18 mouse cellular contexts compared by ENCODE assay signal in genomic region chr19:29267075-29267868, GRCm38 (mm10). TPM values are rescaled to one million over a fixed set of nuclear protein-coding genes. Genes with fewer than 3 reads are reported as not detected.
DNase-seq lines count a peak whose midpoint lies in the region; ATAC-seq and TF ChIP-seq lines count a peak whose summit lies in the region.
"Had no signal": no experiment of that assay in that cellular context is flagged by ENCODE, and none has a peak within 500 bp of the region (broad histone marks: within the 10 kb centered on the region; RNA-seq: fewer than 3 reads in every experiment).

No protein-coding gene starts in this region.

- H3K9me3 ChIP-seq in neural tube, embryonic 14.5 days (ENCODE audit: control insufficient read depth, low read length): no peaks in the 10 kb centered on the region
- H3K9me3 ChIP-seq in intestine, postnatal 0 days (ENCODE audit: control insufficient read depth): no peaks in the 10 kb centered on the region
- H3K9me3 ChIP-seq: midbrain, embryonic 12.5 days had no signal

- H3K4me3 ChIP-seq in neural tube, embryonic 14.5 days (ENCODE audit: low read depth, low read length): no peak overlapping the region
- no peak overlapping the region for H3K4me3 ChIP-seq in intestine, postnatal 0 days (ENCODE audit: low read depth, low read length)
- H3K4me3 ChIP-seq in olfactory bulb, adult 2 months (ENCODE audit: insufficient read depth, low read depth, low read length): no peak overlapping the region
- H3K4me3 ChIP-seq: midbrain, embryonic 12.5 days; myocyte had no signal

- H3K4me1 ChIP-seq in neural tube, embryonic 14.5 days (ENCODE audit: control insufficient read depth, insufficient read depth, low read length): peaks cover 5% of the 10 kb centered on the region; the same call in 1 of the 2 replicates
- no peaks in the 10 kb centered on the region for H3K4me1 ChIP-seq in intestine, postnatal 0 days (replicated peaks; ENCODE audit: control insufficient read depth, insufficient read depth, low read length)
- H3K4me1 ChIP-seq in olfactory bulb, adult 2 months (ENCODE audit: control insufficient read depth, insufficient read depth, low read length): peaks cover 9% of the 10 kb centered on the region

- no peak overlapping the region for H3K4me2 ChIP-seq in neural tube, embryonic 14.5 days (ENCODE audit: low read depth, low read length)
- no peak overlapping the region for H3K4me2 ChIP-seq in intestine, postnatal 0 days (replicated peaks; ENCODE audit: low read depth)
- H3K4me2 ChIP-seq: heart, embryonic 11.5 days; midbrain, embryonic 12.5 days had no signal

- 0 out of 2 replicates have a peak, but pooled peaks have one; percentile 31 for ATAC-seq in neural tube, embryonic 14.5 days (ENCODE audit: low read depth)
- peak; percentile 95 for ATAC-seq in intestine, postnatal 0 days

- no peak for TF ChIP-seq POLR2A in olfactory bulb, adult 2 months (IDR thresholded peaks at IDR 0.05; ENCODE audit: insufficient read depth, low read depth, low read length)

- no peaks in the 10 kb centered on the region for H3K36me3 ChIP-seq in neural tube, embryonic 14.5 days (ENCODE audit: control insufficient read depth, insufficient read depth, low read length)
- H3K36me3 ChIP-seq in intestine, postnatal 0 days (ENCODE audit: control insufficient read depth, insufficient read depth): peaks cover 10% of the 10 kb centered on the region
- H3K36me3 ChIP-seq: midbrain, embryonic 12.5 days had no signal

- no peak overlapping the region for H3K27ac ChIP-seq in neural tube, embryonic 14.5 days (ENCODE audit: low read depth, low read length)
- H3K27ac ChIP-seq in intestine, postnatal 0 days (ENCODE audit: low read depth, low read length): peak overlapping the region; percentile 50
- peak overlapping the region; percentile 75; the same call in 1 of the 2 replicates for H3K27ac ChIP-seq in olfactory bulb, adult 2 months (ENCODE audit: insufficient read depth, low read depth, low read length)
- H3K27ac ChIP-seq: midbrain, embryonic 12.5 days had no signal

- no peak for DNase-seq in neural tube, embryonic 10.5 days (ENCODE audit: extremely low spot score, low spot score)
- DNase-seq in urinary bladder, postnatal 4 days (ENCODE audit: low spot score in 2 of 2): no peak
- DNase-seq in spleen, adult 18-20 months: no peak
- no peak for DNase-seq in cerebellum, postnatal 14 days
- DNase-seq: adrenal gland, postnatal 25 days; cerebellum, adult 9-11 months; gastrocnemius, postnatal 10 days; kidney, postnatal 14 days; lung, adult 18-20 months; lung, postnatal 4 days; right cerebral cortex, postnatal 14 days; thymus, postnatal 36 days had no signal

- no peaks in the 10 kb centered on the region for H3K27me3 ChIP-seq in neural tube, embryonic 14.5 days (ENCODE audit: control insufficient read depth, insufficient read depth, low read length)
- no peaks in the 10 kb centered on the region for H3K27me3 ChIP-seq in intestine, postnatal 0 days (replicated peaks; ENCODE audit: control insufficient read depth, insufficient read depth, low read length)
- H3K27me3 ChIP-seq: midbrain, embryonic 12.5 days had no signal

- H3K9ac ChIP-seq in neural tube, embryonic 14.5 days (replicated peaks; ENCODE audit: low read depth, low read length): no peak overlapping the region
- H3K9ac ChIP-seq in intestine, postnatal 0 days (ENCODE audit: low read depth, low read length): no peak overlapping the region
- H3K9ac ChIP-seq: midbrain, embryonic 12.5 days had no signal

- no peak for TF ChIP-seq CTCF in intestine, postnatal 0 days (IDR thresholded peaks at IDR 0.05; ENCODE audit: low read depth)
- TF ChIP-seq CTCF in olfactory bulb, adult 2 months (IDR thresholded peaks at IDR 0.05; ENCODE audit: insufficient read depth, low read depth, low read length): no peak

- 83% methylated on average over 4 of the region's 4 CpGs for WGBS in neural tube, embryonic 14.5 days
- WGBS in intestine, postnatal 0 days: 73% methylated on average over 4 of the region's 4 CpGs
- WGBS in olfactory bulb, adult 2 months: 32% methylated on average over 4 of the region's 4 CpGs

RNA-seq across cellular contexts. Expression of gene Jak2, which starts 15.6 kb away (rescaled TPM):
- polyA plus RNA-seq in neural tube, embryonic 14.5 days (2014; fragmentation: Nextera tagmentation; extraction: Ambion mirVana): 18.5 and 22.0 TPM in 2 replicates
- polyA plus RNA-seq in intestine, postnatal 0 days (2015; fragmentation: Nextera tagmentation; extraction: Ambion mirVana): 11.2 and 11.7 TPM in 2 replicates
- polyA plus RNA-seq in olfactory bulb, adult 2 months (2012; ENCODE audit: insufficient read depth, insufficient read length, low replicate concordance, missing spikeins): not detected in 2 replicates

RNA-seq across cellular contexts. Expression of gene Insl6, which starts 57.9 kb away (rescaled TPM):
- 1.6 and 2.2 TPM in 2 replicates for polyA plus RNA-seq in neural tube, embryonic 14.5 days (2014; fragmentation: Nextera tagmentation; extraction: Ambion mirVana)
- 48.4 and 50.0 TPM in 2 replicates for polyA plus RNA-seq in intestine, postnatal 0 days (2015; fragmentation: Nextera tagmentation; extraction: Ambion mirVana)
- not detected in 2 replicates for polyA plus RNA-seq in olfactory bulb, adult 2 months (2012; ENCODE audit: insufficient read depth, insufficient read length, low replicate concordance, missing spikeins)

Comparison
In these comparisons a context has a peak if more than half of its experiments do, and no peak if none do; other contexts are left out.
1. RNA of gene Insl6, which starts 57.9 kb away (polyA plus RNA-seq): 48.4 to 50.0 TPM in intestine, postnatal 0 days; 1.6 to 2.2 TPM in neural tube, embryonic 14.5 days and not detected in olfactory bulb, adult 2 months; every median in the first group is over 10 times any median in the second.